Mouse (Mus musculus) heart, embryonic 11.5 days (tissue): ENCODE results near the gene Egflam. TPM values are rescaled to one million over a fixed set of nuclear protein-coding genes. Genes with fewer than 3 reads are reported as not detected.

Experiments used
- ATAC-seq: fragments of 200-750 bp; cut with Nextera tagmentation; replicated peaks from 2 replicates; pipeline ENCODE4 v1.8.0; 2017; ENCODE audit warnings: moderate library complexity; ENCODE audit not compliant: insufficient number of reproducible peaks, low FRiP score, low TSS enrichment
- H3K27ac ChIP-seq: fragments of 300-500 bp; sonication (generic); 2 replicates; pipeline ENCODE4 v1.5.1; 2014; ENCODE audit warnings: mild to moderate bottlenecking, low read depth, low read length
- H3K27me3 ChIP-seq: fragments of 300-500 bp; sonication (generic); 2 replicates; pipeline ENCODE4 v1.6.1; 2014; ENCODE audit warnings: mild to moderate bottlenecking, low read length, mixed read lengths; ENCODE audit not compliant: control insufficient read depth, insufficient read depth
- H3K36me3 ChIP-seq: fragments of 300-500 bp; sonication (generic); 2 replicates; pipeline ENCODE4 v1.6.1; 2014; ENCODE audit warnings: mild to moderate bottlenecking, low read length, moderate library complexity, mixed read lengths; ENCODE audit not compliant: control insufficient read depth, insufficient read depth
- H3K4me1 ChIP-seq: fragments of 300-500 bp; sonication (generic); 2 replicates; pipeline ENCODE4 v1.6.1; 2014; ENCODE audit warnings: low read length; ENCODE audit not compliant: control insufficient read depth, insufficient read depth
- H3K4me2 ChIP-seq: fragments of 300-500 bp; sonication (generic); 2 replicates; pipeline ENCODE4 v1.6.1; 2014; ENCODE audit warnings: mild to moderate bottlenecking, moderate library complexity
- H3K4me3 ChIP-seq: fragments of 300-500 bp; sonication (generic); 2 replicates; pipeline ENCODE4 v1.5.1; 2014; ENCODE audit warnings: low read depth, low read length
- H3K9ac ChIP-seq: fragments of 300-500 bp; sonication (generic); 2 replicates; pipeline ENCODE4 v1.6.1; 2014; ENCODE audit warnings: mild to moderate bottlenecking, low read depth, low read length, moderate library complexity
- H3K9me3 ChIP-seq: fragments of 300-500 bp; sonication (generic); replicated peaks from 2 replicates; pipeline ENCODE4 v1.6.1; 2016; ENCODE audit warnings: low read length; ENCODE audit not compliant: control insufficient read depth
- WGBS: fragments of 180-500 bp; shearing (Covaris S2); extraction: QIAGEN DNeasy Blood & Tissue Kit; methylation state at CpG from one replicate; pipeline ENCODE4 v1.1.7; 2014; ENCODE audit not compliant: insufficient replicate concordance; 5-methylcytosine and 5-hydroxymethylcytosine counted together
- polyA plus RNA-seq: library from polyadenylated mRNA; unstranded; fragments of >200 nt; fragmentation: Nextera tagmentation; extraction: Ambion mirVana; gene quantifications from 2 replicates; pipeline ENCODE4 v1.2.1, GENCODE M21; 2014

Egflam gene
- polyA plus RNA-seq, 1 experiment from 2014 or later = 7.8 TPM

DNA sequence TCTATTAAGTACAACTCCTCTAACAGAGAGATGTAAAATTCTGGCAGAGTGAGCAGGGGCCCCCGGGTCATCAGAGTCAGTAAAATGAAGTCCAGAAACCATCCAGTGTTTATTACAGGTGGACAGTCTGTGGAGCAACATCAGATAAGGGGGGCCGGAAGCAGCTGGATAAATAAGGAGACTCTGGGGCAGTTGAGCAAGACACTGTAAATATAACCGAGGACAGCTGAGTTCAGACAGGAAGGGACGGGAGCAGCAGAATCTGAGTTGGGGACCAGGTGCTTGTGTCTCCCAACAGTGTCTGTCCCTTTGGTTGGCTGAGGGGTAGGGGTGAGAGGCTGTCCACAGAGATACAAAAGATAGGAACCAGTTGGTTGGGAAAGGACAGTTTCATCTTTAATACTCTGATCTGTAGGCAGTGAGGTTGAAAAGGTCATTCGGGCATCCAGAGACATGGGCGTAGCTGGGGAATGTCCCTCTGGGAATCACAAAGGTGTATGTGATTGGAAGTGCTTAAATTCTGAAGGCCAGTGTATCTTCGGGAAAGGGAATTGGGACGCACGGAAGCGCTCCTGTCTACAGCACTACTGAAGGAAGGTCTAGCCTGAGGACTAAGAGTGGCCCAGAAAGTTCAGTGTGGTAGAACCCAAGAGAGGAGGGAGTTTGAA is 230.8 kb downstream of the Egflam start:
- no peak overlapping the region for H3K4me2 ChIP-seq
- 80% methylated on average over 10 of the region's 10 CpGs for WGBS
- H3K4me1 ChIP-seq = peaks cover 6% of the 10 kb centered on the region; the same call in 1 of the 2 replicates
- H3K9me3 ChIP-seq = no peaks in the 10 kb centered on the region
- no peaks in the 10 kb centered on the region for H3K27me3 ChIP-seq
- H3K4me3 ChIP-seq = no peak overlapping the region
- peaks cover 8% of the 10 kb centered on the region; the same call in 1 of the 2 replicates for H3K36me3 ChIP-seq
- no peak overlapping the region for H3K27ac ChIP-seq
- H3K9ac ChIP-seq = no peak overlapping the region
- ATAC-seq = no peak

DNA sequence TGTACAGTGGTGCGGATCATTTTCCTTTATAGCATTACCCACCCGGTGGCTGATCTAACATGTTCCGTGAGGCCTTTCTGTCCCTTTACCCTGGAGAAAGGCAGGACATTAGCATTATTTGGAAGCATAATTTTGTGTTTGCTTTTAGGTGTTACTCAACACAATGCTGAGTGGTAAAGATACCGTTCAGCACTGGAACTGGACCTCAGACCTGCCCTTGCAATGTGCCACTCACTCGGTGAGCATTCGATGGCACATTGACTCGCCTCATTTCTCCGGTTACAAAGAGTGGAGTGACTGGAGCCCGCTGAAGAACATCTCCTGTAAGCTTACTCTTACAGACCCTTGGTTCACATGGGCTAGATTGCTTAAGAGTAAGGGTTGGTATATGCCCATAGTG is 231.5 kb downstream of the Egflam start:
- Histone ChIP-seq H3K9ac (no peak overlapping the region), H3K27ac (no peak overlapping the region), H3K4me3 (no peak overlapping the region), H3K4me2 (no peak overlapping the region), H3K9me3 (no peaks in the 10 kb centered on the region), H3K4me1 (peaks cover 6% of the 10 kb centered on the region; the same call in 1 of the 2 replicates), H3K27me3 (no peaks in the 10 kb centered on the region), H3K36me3 (peaks cover 8% of the 10 kb centered on the region; the same call in 1 of the 2 replicates)
- WGBS = 90% methylated on average over 9 of the region's 9 CpGs
- no peak for ATAC-seq

DNA sequence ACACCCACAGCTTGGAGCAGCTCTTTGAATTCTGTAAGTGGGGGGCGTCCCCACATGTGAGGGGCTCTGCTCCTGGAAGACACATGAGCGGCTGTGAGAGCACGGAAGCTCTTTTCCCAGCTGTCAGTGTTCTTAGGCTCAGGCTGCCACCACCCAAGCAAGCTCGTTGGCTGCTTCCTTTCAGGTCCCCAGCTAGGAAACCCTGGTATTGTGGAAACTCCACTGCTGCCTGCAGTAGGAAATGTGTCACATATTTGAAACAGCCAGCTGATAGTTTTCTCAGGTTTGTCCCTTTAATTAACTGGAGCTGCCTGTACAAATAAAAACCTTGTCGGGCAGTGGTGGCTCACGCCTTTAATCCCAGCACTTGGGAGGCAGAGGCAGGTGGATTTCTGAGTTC is 234.3 kb downstream of the Egflam start:
- H3K4me2 ChIP-seq = no peak overlapping the region
- ATAC-seq = no peak
- WGBS = 74% methylated on average over 6 of the region's 6 CpGs
- no peaks in the 10 kb centered on the region for H3K9me3 ChIP-seq
- H3K27ac ChIP-seq = no peak overlapping the region
- H3K4me3 ChIP-seq = no peak overlapping the region
- no peak overlapping the region for H3K9ac ChIP-seq
- peaks cover 6% of the 10 kb centered on the region; the same call in 1 of the 2 replicates for H3K4me1 ChIP-seq
- H3K27me3 ChIP-seq = no peaks in the 10 kb centered on the region
- H3K36me3 ChIP-seq = peaks cover 16% of the 10 kb centered on the region

DNA sequence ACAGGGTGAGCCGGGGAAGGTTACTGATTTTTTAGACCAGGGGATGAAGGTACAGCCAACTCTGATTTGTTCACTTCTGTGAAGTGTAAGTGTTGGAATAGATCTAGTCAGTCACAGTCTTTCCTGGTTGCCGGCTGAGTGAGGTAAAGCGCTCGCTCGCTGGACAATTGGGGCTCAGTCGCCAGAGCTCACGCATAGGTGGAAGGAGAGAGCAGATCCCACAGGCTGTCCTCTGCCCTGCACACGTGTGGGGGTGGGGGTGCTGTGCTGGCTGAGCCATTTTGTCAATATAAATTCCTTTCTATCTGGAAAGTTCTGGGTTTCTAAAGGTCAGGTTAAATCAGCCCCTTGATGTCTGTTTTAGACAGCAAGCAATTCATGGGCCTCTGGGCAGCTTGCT is 237.9 kb downstream of the Egflam start:
- WGBS = 85% methylated on average over 8 of the region's 8 CpGs
- no peak for ATAC-seq
- no peaks in the 10 kb centered on the region for H3K9me3 ChIP-seq
- peaks cover 17% of the 10 kb centered on the region for H3K36me3 ChIP-seq
- H3K9ac ChIP-seq = no peak overlapping the region
- H3K4me2 ChIP-seq = no peak overlapping the region
- no peaks in the 10 kb centered on the region for H3K27me3 ChIP-seq
- no peaks in the 10 kb centered on the region for H3K4me1 ChIP-seq
- no peak overlapping the region for H3K27ac ChIP-seq
- no peak overlapping the region for H3K4me3 ChIP-seq

DNA sequence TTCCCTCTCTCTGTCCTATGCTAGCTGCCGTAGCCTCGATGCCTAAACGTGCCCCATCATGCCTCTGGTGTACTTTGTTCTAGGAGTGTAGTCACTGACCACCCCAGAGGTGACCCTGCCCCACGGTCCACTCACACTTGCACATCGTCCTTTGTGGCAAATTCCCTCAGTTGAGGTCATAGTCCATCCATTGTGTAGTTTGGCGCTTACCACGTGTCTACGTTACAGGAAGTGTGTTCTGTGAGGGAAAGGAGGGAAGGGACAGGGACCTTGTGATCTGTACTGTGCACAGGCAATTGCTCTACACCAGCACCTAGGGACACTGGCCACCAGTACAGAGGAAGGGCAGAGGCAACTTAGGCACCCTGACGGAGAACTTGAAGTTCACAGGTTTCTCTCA is 238.3 kb downstream of the Egflam start:
- no peak overlapping the region for H3K4me2 ChIP-seq
- WGBS = 89% methylated on average over 9 of the region's 9 CpGs
- H3K27me3 ChIP-seq = no peaks in the 10 kb centered on the region
- peaks cover 17% of the 10 kb centered on the region for H3K36me3 ChIP-seq
- no peak for ATAC-seq
- H3K4me1 ChIP-seq = no peaks in the 10 kb centered on the region
- no peaks in the 10 kb centered on the region for H3K9me3 ChIP-seq
- no peak overlapping the region for H3K9ac ChIP-seq
- no peak overlapping the region for H3K4me3 ChIP-seq
- no peak overlapping the region for H3K27ac ChIP-seq

DNA sequence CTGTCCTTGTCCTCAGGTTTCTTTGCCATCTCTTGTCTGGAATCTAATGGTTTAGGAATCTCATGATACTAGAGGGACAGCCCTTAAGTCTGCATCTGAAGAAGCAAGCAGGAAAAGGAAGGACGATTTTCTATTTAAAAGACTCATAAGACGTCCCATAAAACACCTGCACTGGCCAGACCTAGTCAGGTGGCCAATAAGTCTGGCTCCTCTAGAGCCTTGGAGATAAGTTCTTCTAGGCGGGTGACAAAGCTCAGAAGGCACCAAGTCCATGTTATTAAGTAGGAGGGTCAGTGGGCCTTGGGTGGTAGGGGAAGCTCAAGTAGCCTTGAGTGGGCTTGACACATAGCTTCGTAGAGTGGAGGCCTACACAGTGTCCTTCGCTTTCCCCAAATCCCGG is 240.5 kb downstream of the Egflam start:
- no peak overlapping the region for H3K27ac ChIP-seq
- WGBS = 85% methylated on average over 6 of the region's 6 CpGs
- peaks cover 6% of the 10 kb centered on the region for H3K4me1 ChIP-seq
- H3K27me3 ChIP-seq = no peaks in the 10 kb centered on the region
- ATAC-seq = no peak
- no peak overlapping the region for H3K9ac ChIP-seq
- H3K4me3 ChIP-seq = no peak overlapping the region
- H3K4me2 ChIP-seq = no peak overlapping the region
- peaks cover 17% of the 10 kb centered on the region for H3K36me3 ChIP-seq
- H3K9me3 ChIP-seq = no peaks in the 10 kb centered on the region
